Mouse (Mus musculus): ENCODE data around the gene Cst13.
"Not testable (repeated sequence)": the region's sequence is repeated elsewhere in the genome, so short reads cannot be mapped to it uniquely, and the experiment has no call there.

The Cst13 gene

DNA sequence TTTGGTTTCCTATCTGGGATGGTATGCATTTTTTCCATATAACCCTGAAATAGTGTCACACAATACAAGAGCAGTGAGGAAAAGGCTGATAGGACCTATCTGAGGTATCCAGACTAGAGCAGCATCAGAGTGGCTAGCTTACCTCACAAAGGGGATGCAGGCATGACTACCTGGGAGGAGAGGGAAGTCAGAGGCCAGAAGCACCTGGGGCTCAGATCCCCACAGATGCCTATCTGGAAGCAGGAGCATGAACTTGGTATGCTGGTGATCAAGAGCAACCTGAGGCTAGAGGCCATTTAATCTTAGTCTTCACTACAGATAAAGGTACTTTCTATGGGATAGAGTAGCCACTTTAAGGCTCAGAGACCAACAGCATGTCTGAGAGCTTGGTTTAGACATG, at the start of gene Cst13:
Cst13 (plus strand) TSS at position 173 of the 400 bp plus-strand sequence.
- no peak for DNase-seq (ENCODE audit: low spot score)

DNA sequence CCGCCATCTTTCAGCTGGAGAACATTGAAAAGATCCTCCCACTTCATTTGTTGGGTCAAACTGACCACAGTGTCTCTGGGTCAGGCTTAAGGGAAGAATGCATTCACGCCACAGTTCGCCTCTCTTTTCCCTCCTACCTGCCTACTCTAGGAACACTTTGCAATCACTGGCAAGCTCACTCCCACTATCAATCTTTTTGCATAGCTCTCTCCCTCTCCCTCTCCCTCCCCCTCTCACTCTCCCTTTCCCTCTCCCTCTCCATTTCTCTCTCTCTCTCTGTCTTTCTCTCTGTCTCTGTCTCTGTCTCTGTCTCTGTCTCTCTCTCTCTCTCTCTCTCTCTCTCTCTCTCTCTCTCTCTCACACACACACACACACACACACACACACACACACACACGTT, 48.5 kb upstream of the Cst13 start, which contains the start of gene Cst11:
Cst11 (minus strand) TSS at position 101 of the 400 bp plus-strand sequence.
- not testable (repeated sequence) for DNase-seq (ENCODE audit: low spot score)

DNA sequence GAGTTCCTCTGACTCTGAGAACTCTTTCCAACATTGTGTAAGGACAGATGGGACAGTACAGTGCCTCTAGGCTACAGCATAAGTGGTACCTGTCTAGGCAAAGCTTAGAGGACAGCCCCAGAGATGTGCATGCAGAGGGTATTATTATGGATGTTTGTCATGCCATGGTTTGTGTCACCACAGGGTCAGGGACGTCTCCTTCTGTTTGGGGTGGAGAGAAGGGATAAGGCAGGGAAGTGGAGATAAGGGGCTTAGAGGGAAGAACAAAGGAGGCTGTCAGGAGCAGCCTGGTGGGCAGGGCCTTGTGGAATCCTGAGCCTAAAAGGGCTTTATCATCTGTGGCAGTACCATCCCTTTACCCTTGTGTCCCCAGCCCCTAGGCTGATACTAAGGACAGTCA, 38.2 kb upstream of the Cst13 start, which contains the start of gene 8030411F24Rik:
8030411F24Rik (plus strand) TSS at position 301 of the 400 bp plus-strand sequence.
- DNase-seq (ENCODE audit: low spot score): no peak

DNA sequence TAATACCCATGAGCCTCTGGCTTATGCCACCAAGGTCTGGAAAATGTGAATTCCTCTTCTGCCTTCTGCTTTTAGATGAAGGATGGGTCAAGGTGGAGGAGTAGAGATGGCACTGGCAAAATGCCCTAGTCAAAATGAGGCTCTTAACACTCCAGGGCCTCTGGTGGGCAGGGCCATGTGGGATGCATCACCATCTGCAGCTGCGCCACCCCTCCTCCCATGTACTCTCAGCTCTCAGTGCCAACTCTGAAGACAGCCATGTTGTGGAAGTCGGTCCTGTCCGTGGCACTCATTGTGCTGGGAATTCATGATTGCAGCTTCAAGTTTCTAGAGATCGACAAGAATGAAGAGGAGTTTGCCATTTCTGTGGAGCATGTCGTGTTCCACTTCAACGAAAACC, 30.7 kb upstream of the Cst13 start, which contains the start of gene Cst12:
Cst12 (plus strand) TSS at position 220 of the 400 bp plus-strand sequence.
- no peak for DNase-seq (ENCODE audit: low spot score)

DNA sequence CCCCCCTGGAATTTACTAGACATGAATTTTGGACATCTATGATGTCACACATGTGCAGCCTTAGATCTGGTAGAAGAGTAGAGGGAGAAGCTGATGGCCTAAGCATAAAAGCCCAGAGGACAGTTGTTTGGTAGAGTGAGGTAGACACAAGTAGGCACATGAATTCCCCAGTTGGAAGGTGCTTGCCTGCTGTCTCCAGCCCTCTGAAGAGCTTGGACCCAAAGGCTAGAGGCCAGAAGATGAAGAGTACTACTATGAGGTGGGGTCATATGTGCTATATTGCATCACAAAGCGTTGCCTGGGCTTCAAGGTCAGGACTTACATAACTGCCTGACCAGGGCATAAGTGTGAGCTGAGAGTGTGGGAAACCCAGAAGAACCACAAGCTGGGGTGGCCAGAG, 21.4 kb upstream of the Cst13 start, which contains the start of gene Cst8:
Cst8 (plus strand) TSS at position 301 of the 400 bp plus-strand sequence.
- no peak for DNase-seq (ENCODE audit: low spot score)

DNA sequence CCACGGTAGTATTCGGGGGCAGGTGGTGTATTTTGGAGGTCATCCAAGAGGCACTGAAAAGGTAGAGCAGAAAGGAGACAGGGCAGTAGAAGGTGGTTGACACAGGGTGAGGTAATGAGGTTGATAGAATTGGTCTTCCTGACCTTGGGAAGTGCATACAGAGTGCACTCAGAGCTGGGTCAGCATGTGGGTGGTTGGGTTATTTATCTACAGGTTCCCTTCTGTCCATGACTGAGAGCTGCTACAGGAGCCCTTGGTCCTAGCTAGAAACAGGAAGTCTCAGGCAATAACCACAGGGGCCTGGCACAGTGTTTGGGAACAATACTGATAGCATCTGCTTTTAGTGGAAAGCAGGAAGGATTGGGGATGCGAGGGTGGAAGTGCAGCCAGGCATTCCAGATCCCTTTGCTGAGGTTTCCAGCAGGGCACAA, 18.4 kb upstream of the Cst13 start:
- no peak for DNase-seq (ENCODE audit: low spot score)

DNA sequence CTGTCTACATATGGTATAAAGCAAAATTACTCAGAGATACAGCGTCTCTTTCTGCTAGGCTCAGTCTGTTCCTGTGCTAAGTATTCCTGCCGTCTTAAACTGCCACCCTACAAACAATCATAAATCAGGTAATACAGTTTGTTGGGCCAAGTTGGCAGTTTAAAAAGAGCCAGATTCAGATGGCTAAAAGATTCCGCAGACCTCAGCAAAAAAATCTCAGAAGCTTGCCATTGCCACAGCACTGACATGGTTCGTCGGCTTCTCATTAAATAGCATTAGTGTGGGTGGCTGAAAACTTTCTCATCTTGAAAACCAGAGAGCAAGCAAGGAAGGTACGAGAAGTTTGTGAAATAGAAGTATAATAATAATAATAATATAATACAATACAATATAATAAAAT, 13.2 kb upstream of the Cst13 start:
- no peak for DNase-seq (ENCODE audit: low spot score)

DNA sequence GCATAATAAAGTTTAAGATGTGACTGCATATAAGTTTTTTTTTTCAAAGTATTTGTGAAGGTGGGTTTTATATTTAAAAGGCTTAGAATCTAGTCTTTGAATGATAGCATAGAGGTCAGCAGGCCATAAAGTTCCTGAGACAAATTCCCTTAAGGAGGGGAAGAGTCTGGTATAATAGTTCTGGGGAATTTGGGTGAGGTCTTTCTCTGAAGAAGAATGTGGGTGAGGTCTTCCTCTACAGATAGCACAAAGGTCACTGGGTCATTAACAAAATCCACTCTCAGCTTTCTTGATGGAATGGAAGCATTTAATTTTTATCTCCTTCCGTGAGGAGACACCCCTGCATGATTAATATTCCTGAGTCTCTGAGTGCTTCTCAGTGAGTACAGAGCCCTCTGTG, 6.1 kb downstream of the Cst13 start:
- no peak for DNase-seq (ENCODE audit: low spot score)

DNA sequence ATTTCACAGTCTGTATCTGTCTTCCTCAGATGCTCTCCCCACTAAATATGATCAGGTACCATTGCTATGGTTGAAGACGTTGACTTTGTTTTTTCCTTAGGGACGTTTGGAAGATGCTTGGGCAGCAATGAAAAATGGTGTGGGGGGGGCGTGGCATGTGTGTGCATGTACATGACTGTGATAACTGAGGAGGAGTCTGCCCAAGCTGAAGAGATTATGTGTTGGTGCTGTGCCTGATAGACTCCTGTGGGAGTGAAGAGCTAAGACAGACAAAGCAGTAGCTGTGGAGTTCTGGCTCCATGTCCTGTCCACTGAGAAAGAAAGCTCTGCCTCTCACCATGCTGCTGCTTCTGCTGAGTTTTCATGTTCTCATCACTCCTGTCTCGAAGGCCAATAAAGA, 15.0 kb downstream of the Cst13 start, which contains the start of gene Cst9:
Cst9 (plus strand) TSS at position 236 of the 400 bp plus-strand sequence.
- no peak for DNase-seq (ENCODE audit: low spot score)

DNA sequence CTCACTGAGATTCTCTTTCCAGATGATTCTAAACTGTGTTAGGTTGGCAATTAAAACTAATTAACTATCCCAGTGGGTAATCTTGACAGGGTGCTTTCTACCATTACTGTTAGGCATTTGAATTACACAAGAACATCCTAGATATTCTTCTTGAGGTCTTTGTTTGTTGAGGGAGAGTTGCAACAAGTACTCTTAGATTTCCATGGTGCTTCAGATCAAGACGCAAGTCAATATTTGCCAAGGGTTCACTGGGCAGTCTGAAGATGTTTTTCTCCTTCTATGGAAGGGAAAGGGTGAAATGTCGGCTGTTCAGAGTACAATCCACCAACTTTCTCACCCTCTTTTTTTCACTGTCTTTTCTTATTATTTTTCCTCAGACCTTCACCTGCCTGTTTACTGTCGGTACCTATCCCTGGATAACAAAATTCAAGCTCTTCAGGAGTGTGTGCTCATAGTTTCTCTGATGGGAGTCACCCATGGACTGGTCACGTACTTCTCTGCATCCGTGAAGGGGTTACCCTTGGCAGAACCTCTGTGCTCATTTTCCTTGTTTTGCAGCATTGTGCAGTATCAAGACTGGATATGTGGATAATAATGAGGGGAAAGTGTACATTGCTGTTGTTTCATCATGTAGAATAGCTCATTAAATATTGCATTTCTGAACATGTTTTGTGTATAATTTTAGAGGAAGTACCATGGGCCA, 18.3 kb downstream of the Cst13 start:
- no peak for DNase-seq (ENCODE audit: low spot score)

DNA sequence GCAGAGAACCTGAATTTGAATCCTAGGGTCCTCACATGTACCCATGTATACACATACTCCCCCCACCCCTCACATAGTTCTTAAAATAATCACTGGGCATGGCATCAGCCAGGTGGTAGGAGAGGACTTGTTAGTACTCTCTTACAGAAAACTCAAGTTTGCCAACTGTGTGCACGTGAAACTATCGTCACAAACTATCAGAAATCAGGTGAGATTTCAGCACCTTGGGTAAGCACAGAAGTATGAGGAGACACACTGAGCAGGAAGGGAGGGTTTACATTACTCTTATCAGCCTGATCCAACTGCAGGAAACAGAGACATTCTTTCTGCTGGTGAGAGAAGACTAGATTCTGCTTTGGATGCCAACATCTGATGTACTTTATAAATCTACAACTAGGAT, 19.3 kb downstream of the Cst13 start:
- no peak for DNase-seq (ENCODE audit: low spot score)

DNA sequence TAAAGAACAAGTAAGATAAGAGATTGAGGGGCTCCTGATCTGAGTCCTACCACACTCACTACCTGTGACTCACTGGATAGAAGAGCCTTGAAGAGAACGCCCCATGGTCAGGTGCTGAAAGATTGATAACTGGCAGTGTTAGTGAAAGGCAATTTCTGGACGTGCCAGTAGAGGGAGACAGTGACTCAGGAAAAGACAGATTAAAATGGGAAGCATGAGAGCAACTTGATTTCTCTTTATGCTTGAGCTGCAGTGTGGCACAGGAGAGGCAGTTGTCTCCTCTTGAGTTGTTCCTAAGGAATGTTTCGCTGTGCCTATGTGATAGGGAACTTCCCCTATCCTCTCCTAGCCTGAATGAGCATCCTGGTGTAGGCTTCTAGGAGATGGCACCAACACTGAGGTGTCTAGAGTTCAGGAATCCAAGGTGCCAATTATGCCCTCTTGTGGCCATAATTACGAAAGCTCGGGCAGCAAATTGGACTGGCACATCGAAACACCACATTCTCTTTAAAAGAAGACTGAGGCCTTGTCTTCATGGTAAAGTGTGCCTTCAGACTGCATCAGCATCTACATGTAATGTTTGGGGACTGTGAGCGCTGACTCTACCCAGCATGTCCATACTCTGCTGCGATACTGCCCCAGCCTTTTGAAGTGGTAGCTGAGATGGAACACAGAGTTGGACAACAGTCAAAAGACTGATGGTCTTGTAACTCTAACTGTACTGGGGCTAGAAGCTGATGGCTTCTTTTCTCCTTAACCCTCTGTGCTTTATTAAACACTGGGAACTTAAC, 31.4 kb downstream of the Cst13 start:
- peak; percentile 81 for DNase-seq (ENCODE audit: low spot score)

DNA sequence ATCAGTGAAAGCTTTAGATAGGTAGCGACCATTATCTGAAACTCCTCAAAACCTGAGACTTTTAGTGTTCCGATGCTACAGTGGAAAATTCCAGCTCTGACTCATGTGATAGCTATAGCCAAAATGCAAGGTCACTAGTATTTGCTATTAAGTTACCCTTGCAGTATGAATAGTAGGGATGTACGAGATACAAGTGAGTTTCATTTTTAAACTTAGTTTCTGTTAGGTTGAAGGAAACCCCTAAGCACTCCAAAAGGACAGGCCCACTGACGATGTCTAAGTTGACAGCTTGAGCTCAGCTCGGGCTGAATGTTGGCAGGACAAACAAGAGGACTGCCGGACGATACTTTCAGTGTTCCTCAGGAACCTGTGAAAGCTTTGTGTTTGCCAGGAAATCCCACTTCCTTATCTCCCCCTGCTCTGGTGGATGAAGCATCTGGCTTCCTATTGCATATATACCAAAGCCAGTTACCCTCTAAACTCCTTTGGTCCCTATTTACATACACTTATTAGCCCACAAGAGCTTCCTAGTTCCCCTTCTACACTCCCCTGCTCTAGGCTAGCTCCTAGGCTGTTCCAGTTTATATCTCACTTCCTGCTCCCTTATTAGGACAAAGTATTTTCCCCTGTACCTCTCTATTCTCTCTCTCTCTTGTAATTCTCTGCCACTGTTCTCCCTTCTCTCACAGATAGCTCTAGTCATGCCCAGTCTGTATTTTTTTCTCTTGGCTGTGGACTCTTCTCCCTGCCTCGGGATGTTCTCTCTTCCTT, 36.9 kb downstream of the Cst13 start:
- no peak for DNase-seq (ENCODE audit: low spot score)

DNA sequence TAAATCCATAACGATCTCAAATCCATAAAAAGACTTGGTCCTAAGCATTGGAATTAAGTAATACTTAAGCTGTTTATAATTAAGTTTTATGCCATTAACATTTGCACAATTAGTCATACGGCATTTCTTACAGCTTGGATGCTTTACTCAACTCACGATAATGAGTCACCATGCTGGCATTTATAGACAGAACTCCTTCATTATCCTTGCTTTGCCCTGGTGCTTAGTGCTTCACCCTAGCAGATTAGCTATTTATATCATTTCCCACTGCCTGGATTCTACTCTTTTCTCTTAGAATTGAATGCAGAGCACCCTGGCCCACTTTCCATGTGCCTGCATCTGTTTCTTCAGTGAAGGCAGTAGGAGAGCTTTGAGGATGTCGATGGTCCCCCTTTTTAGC, 37.6 kb downstream of the Cst13 start:
- no peak for DNase-seq (ENCODE audit: low spot score)

DNA sequence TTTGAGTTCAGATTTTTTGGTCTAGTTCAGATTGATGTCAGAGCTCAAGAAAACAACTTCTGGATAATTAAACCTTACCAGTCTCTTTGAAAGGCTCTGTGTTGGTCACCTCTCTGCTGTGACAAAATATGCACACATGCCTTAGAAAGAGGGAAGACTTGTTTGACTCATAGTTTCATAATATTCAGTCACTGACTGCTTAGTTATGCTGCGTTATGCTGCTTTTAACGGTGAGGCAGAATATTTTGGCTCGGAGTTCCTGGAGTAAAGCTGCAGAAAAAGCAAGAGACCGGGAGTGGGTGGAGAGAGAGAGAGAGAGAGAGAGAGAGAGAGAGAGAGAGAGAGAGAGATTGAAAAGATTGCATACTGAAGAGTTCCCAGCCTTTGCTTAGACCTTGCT, 41.1 kb downstream of the Cst13 start:
- DNase-seq (ENCODE audit: low spot score): no peak

DNA sequence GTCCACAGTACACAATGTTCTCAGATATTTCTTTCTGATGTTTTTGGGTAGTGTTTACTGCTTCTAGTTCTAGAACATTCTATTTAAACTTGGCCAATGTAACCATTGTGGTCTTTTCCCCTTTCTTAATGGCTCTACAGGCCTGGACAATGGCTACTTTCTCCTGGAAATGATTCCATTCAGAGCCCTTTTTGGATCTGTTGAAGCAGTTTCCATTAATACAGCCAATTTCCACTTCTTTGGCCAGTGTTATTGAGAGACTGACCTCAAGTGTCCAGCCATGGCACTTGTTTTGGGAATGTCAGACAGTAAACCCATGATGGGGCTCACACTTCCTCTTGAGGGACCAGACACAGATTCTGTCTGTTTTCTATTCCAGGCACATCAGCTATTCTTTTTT, 41.8 kb downstream of the Cst13 start:
- DNase-seq (ENCODE audit: low spot score): no peak

DNA sequence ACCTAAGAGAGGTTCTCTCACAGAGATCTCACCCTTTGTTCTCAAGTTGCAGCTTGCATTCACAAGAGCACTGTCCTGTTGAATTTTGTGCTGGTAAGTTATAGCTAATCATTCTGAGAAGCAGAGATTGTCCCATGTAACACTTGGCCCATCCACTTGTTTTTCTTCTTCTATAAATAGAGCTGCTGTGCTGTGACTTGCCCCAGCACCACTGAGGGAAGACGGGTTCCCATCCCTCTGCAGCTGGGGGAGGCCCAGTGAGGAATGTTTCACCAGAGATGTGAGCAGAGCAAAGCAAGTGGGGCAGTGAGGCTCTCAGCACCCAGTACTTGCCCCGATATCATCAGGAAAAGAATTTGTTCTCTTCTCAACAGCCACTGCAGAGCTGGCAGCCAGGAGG, 45.1 kb downstream of the Cst13 start, which contains the start of gene 9230104L09Rik:
9230104L09Rik (minus strand) TSS at position 73 of the 400 bp plus-strand sequence.
- DNase-seq (ENCODE audit: low spot score): no peak

DNA sequence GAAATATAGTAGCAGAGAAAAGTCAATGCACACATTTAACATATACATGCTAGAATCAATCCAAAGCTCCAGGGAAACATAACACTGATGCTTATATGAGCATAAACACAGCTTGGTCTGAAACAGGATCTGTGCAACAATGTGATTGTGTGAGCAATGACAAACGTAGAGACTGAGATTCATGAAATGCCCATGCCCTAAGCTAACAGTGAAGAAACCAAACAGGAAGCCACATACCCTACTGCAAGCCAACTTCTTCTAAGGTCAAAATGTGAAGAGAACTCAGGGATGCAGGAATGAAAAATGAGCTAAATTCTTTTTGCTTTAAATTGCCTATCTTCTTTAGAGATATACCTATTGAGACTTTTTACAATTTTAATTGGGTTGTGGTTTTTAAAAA, 49.1 kb downstream of the Cst13 start:
- no peak for DNase-seq (ENCODE audit: low spot score)

DNA sequence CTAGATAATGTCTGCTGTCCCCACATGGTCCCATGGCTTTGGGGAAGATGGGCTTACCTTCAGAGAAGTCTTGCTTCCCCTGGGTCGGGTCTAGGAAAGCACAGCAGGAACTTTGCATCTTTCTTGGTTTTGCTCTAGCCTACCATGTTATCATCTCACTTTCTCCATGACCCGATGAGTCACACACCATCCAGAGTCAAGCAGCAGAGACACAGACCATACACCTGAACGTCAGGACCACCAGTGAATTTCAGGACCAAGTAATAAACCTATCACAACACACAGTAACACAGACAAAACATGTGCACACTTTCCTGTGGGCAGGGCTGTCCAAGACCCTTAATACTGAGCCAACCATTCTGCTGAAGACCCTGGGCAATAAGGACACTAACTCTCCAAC, 50.6 kb downstream of the Cst13 start:
- DNase-seq (ENCODE audit: low spot score): no peak

DNA sequence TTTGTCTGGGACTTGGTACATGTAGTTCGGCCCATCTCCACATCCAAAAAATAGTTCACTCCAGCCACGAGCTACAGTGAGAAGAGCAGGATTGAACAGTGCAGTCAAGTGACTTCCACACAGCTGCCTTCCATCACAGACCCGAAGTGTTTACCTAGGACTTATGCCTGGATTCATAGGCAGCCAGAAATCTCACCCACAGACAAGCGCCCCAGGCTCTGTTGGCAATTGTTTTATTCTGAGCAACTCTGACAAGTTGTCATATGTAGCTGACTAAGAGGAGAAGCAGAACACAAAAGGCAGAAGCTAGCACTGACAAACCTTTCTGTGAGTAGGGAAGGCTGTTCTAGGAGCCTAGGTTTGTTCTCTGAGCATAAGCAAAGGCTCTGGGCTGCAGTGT, 53.0 kb downstream of the Cst13 start:
- no peak for DNase-seq (ENCODE audit: low spot score)

DNA sequence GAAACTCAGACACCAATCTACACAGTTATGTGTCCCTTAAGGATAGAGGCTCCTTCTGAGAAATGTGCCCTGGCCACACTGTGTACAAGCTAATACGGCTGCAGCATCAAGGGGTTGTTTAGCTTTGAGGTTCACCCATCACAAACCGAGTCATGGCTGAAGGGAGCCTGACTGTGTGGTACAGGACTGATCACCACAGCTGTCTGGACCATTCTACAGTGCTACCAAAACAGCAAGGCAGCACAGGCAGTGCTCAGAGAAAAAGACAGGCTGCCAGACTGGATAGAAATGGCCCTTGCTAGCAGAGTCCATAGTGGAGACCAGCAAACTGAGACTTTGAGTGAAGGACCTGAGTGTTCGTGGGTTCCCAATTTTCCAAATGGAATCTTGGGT, 54.3 kb downstream of the Cst13 start:
- DNase-seq (ENCODE audit: low spot score): no peak

DNA sequence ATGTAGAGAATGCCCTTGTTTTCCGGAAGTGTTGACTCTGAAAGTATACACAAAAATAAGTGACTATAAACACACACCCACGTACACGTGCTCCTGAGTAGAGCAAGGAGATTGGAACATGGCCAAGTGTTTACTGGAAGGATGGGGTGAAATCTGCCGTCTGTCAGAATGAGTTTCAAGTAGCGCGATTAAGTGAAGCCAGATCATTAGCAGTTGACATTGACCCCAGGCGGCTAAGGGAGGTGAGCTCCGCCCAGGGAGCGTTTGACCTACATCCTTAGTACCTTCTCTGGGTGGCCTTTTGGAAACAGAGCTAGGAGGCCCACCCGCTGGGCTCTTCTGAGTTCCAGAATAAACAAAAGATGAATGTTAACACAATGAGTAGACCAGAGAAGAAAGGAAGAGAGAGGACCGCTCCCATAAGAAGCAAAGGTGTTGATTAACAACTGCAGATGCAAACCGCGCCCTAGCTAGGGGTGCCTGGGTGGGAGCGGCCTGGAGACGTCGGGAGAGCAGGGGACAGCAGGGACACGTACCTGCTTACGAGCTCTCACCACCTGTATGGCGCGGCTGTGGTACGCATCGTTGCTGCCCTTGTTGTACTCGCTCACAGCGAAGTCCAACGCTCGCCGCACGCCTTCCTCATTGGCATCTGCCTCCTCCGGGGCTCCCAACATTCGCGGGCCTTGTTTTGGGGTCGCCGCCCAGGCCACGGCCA, 54.9 kb downstream of the Cst13 start:
- DNase-seq (ENCODE audit: low spot score): no peak

All from left cerebral cortex, adult 11 months (tissue).